Mouse (Mus musculus): ENCODE results near the gene Nsun2.
A peak's percentile ranks its signal among the peaks of the same experiment; 100 is the strongest.

The Nsun2 gene

DNA sequence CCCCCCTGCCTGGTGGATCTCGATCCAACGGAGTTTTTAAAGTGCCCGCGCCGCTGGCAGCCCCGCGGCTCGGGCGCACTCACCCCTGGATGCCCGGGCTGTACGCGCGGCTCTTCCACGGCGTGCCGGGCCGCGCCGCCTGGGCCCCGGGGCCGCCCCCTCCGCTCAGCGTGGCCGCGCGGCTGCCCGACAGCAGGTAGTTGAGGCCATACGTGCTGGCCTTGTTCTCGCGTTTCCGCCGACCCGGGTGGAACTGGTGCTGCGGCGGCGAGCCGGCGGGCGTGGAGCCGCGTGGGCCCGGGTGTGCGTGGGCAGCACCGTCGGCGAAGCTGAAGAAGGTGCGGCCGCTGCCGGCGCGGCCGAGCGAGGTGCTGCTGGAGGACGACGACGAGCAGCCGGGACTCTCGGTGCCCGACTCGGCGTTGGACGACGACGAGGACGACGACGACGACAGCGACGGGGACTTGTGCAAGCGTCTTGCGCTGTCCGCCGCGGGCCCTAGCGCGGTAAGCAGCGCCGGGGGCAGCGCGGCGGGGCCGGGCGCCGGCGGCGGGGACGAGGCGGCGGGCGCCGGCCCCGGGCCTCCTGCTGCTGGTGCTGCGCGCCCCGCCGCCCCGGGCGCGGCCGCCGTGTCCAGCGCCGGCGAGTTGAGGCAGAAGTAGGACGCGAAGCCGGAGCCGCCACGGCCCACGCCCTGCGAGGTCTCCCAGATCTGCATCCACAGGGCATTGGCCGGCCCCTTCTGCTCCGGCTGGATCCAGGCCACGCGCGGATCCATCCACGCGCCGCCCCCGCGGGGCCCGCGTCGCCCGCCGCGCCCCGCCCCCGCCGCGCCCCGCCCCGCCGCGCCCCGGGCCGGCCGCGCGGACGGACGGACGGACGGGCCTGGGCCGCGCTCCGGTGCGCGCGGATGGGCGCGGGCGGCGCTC, at the start of gene Nsun2:
Gene Nsun2 (plus strand): TSS at position 342 of the 929 bp plus-strand sequence.
- DNase-seq (ENCODE audit: low read depth, low spot score) = peak; percentile 33

DNA sequence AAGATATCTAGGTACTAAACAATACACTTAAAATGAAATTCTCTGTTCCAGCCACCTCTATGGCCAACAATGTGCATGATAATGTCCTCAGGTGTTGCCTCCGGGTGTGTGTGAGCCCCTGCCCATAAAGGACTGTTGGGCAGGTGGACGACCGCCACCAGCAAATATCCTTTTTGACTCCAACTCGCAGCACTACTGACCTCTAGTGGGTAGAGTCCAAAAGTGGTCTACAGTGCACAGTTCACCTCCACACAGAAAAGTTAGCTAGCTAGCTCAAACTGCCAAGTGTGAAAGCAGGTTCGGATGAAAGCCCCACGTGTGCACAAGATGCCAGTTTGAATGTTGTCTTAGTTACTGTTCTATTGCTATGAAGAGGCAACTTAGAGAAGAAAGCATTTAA, 48.2 kb upstream of the Nsun2 start:
- no peak for DNase-seq (ENCODE audit: low read depth, low spot score)

DNA sequence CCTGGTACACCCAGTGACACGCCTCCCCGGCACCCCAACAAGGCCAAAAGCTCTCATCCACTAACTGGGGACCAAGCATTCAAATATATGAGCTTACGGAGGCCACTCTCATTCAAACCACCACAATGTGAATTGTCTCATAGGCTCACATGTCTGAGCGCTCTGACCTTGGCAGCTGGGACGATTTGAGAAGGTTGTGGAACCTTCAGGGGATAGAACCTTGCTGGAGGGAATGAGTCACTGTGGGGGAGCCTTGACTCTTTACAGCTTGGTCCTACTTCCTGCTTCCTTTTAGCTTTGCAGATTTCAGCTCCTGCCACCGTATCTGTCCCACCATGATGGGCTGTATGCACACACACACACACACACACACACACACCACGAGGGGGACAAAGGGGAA, 47.7 kb upstream of the Nsun2 start:
- no peak for DNase-seq (ENCODE audit: low read depth, low spot score)

GRCm38 (mm10) chr13:69487108-69487507, 46.4 kb upstream of the Nsun2 start:
- no peak for DNase-seq (ENCODE audit: low read depth, low spot score)

GRCm38 (mm10) chr13:69487611-69488275, 45.8 kb upstream of the Nsun2 start:
- no peak for DNase-seq (ENCODE audit: low read depth, low spot score)

DNA sequence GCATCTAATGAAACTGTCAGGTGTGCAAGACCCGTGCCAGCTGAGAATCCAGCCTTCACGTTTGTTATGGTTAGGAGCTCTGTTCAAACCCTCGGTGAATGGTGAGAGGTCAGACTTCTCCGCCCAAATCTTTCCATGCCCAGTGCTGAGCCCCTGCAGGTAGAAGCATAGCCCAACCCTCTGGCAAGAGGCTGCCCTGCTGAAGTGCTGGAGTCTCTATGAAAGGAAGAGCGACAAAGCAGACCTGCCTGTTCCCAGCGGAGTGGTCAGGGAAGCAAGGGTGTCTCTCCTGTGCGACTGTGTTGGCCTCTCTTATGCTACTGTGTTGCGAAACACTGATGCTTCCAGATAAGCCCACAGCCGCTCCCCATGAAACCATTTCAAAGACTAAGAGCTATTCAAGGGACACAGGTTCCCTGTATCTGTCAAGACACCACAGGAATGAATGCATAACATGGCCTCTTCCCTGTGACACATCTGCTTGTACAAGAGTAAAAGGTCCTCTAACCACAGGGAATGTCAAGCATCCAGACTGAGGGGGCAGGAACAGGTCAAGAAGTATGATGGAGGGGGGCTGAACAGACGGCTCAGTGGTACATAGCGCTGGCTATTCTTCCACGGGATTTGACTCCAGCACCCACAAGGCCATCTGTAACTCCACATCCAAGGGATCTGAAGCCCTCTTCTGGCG, 44.8 kb upstream of the Nsun2 start:
- no peak for DNase-seq (ENCODE audit: low read depth, low spot score)

- DNase-seq (ENCODE audit: low read depth, low spot score) = no peak
These were observed 43.8 kb upstream of the Nsun2 start for GRCm38 (mm10) chr13:69489777-69490176.

- DNase-seq (ENCODE audit: low read depth, low spot score) = peak; percentile 17
These were observed 40.6 kb upstream of the Nsun2 start for GRCm38 (mm10) chr13:69492876-69493463.

DNA sequence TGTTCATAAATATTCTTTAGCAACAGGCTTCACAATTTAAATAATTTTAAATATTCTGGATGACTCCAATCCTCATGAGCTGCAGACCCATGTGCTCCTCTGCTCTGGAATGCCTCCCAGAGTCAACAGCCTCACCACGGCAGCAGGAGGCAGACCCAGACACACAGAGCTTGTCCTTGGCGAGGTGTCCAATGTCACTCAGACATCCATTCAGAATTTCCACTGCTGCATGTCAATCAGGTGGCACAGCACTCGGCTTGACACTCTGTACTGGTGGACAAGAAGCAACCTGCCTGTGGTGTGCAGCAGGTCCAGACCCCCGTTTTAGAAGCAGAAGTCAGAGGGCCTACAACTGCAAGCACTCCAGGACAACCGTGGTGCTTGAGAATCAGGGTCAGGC, 35.3 kb upstream of the Nsun2 start:
- no peak for DNase-seq (ENCODE audit: low read depth, low spot score)

DNA sequence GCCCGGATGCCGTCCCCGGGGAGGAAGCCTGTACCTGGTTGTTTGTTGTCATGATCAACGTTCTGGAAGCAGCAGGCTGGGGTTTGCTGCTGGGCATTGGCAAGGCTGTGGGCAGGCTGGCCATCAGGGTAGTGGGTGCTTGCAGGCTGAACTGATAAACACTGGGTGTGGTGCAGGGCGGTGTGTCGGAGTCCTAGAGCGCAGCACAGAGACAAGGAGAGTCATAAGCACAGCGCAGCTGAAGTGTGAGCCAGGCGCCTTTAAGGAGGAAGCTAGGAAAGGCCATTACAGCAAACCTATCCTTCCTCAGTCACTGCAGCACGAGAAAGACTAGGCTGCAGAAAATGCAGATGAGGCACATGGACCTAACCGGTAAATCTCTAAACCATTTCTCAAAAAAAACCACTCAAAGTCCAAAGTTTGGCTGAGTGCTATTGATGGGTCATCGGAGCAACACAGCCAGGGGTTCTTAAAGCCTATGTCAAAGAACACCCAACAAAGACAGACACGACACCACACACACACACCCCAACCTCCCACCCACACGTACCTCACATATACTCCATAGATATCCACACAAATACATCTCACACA, 31.3 kb upstream of the Nsun2 start:
- no peak for DNase-seq (ENCODE audit: low read depth, low spot score)

DNA sequence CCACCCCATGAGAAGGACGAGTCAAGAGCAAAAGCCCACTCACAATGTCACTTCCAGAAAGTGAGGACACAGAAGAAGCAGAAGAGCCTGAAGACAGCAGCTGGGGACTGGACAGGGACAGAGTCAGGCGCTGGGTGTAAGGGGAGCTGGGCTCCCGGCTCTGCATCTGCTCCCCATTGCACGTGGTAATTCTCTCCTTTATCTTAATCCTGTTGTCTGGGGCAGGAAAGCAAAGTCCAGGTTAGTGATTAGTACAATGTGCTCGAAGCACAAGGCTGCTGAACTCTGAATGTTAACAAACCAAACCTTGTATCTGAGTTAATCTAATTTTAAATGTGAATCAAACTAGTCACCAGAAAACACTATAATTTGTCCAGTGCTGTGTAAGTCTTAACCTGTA, 30.7 kb upstream of the Nsun2 start:
- DNase-seq (ENCODE audit: low read depth, low spot score) = no peak

- no peak for DNase-seq (ENCODE audit: low read depth, low spot score)
These were observed 27.0 kb upstream of the Nsun2 start for GRCm38 (mm10) chr13:69506341-69507086.

- DNase-seq (ENCODE audit: low read depth, low spot score) = no peak
These were observed 25.9 kb upstream of the Nsun2 start for GRCm38 (mm10) chr13:69507666-69508065.

GRCm38 (mm10) chr13:69509391-69510244, 23.9 kb upstream of the Nsun2 start:
- DNase-seq (ENCODE audit: low read depth, low spot score) = no peak

- no peak for DNase-seq (ENCODE audit: low read depth, low spot score)
These were observed 18.5 kb upstream of the Nsun2 start for GRCm38 (mm10) chr13:69515091-69515490.

- no peak for DNase-seq (ENCODE audit: low read depth, low spot score)
These were observed 16.1 kb upstream of the Nsun2 start for GRCm38 (mm10) chr13:69517445-69517844.

DNA sequence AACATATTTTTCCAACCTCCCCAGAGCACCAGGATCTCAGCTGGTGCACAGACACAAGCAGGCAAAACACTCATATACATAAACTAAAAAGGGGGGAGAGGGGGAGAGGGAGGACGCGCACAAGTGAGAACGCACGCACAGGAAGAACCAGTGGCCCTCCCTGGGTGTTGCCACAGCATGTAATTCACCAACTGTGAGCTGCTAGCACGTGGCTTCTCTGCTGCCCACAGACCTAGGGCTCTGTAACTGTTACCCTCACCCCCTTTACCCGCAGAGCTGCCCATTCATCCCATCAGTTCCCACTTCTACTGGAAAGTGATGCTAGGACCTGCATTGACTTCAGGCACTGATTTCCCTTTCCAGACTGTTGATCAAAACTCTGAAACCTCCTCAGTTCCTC, 14.4 kb upstream of the Nsun2 start:
- DNase-seq (ENCODE audit: low read depth, low spot score) = no peak

DNA sequence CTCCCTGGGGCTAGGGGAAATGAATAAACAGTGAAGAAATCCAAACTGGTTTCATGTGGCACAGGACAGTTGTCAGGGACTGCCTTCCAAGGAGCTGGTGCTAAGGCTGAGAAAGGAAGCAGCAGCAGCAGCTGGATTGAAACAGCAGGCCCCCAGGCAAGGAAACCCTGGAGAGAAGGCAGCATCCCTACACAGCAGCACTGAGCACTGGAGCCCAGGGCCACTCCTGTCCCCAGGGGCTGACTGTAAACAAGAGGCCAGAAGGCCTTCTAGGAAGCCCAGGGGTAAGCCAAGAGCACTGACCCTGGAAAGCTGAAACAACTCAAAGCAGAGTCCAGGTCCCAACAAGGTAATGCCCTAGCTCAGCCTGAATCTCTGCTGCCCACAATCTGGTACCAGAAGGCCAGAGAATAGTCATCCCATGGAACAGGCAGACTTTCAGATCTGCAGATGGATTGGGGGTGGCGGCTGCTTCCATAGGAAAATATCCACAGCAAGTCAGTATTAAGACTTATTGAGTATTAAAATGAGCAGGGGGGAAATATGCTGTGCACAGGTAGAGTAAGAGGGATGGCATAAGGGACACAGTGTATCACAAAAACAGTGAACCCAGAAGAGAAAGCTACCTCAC, 11.3 kb upstream of the Nsun2 start:
- DNase-seq (ENCODE audit: low read depth, low spot score) = no peak

GRCm38 (mm10) chr13:69523444-69524157, 9.9 kb upstream of the Nsun2 start:
- DNase-seq (ENCODE audit: low read depth, low spot score) = no peak

All from c-Kit-negative CD71-positive TER-119-positive erythroid progenitor cells, embryonic 14.5 days (primary cell).